Mouse (Mus musculus): Measurements from ENCODE around the gene Gm49405. TPM values are rescaled to one million over a fixed set of nuclear protein-coding genes. Genes with fewer than 3 reads are reported as not detected.

Gene Gm49405
- polyA plus RNA-seq, 1 experiment from 2014 or later = 2.7 TPM

- Histone ChIP-seq H3K4me2 (replicated peaks; ENCODE audit: low read depth, low read length) (no peak overlapping the region), H3K9me3 (ENCODE audit: control insufficient read depth, low read length) (no peaks in the 10 kb centered on the region), H3K36me3 (ENCODE audit: control insufficient read depth, insufficient read depth, low read length) (no peaks in the 10 kb centered on the region), H3K27ac (ENCODE audit: low read depth, low read length) (no peak overlapping the region), H3K27me3 (ENCODE audit: control insufficient read depth, insufficient read depth, low read length) (no peaks in the 10 kb centered on the region), H3K9ac (ENCODE audit: low read depth, low read length) (no peak overlapping the region), H3K4me1 (ENCODE audit: control insufficient read depth, insufficient read depth, low read length) (peaks cover 20% of the 10 kb centered on the region), H3K4me3 (ENCODE audit: low read length) (no peak overlapping the region)
- 72% methylated on average over 9 of the region's 9 CpGs for WGBS
- no peak for ATAC-seq (ENCODE audit: low FRiP score, low TSS enrichment)
Measured at GRCm38 (mm10) chr19:3980917-3981316, 19.5 kb upstream of the Gm49405 start.

- Histone ChIP-seq H3K9me3 (ENCODE audit: control insufficient read depth, low read length) (no peaks in the 10 kb centered on the region), H3K36me3 (ENCODE audit: control insufficient read depth, insufficient read depth, low read length) (no peaks in the 10 kb centered on the region), H3K4me2 (replicated peaks; ENCODE audit: low read depth, low read length) (no peak overlapping the region), H3K27me3 (ENCODE audit: control insufficient read depth, insufficient read depth, low read length) (no peaks in the 10 kb centered on the region), H3K27ac (ENCODE audit: low read depth, low read length) (peak overlapping the region; percentile 85; the same call in 1 of the 2 replicates), H3K4me1 (ENCODE audit: control insufficient read depth, insufficient read depth, low read length) (peaks cover 34% of the 10 kb centered on the region), H3K4me3 (ENCODE audit: low read length) (no peak overlapping the region), H3K9ac (ENCODE audit: low read depth, low read length) (no peak overlapping the region)
- ATAC-seq (ENCODE audit: low FRiP score, low TSS enrichment) = no peak
- WGBS = 33% methylated on average over 9 of the region's 9 CpGs
Measured at GRCm38 (mm10) chr19:3983527-3984200, 16.8 kb upstream of the Gm49405 start.

GRCm38 (mm10) chr19:3985261-3985681 is 15.2 kb upstream of the Gm49405 start:
- Histone ChIP-seq H3K27me3 (ENCODE audit: control insufficient read depth, insufficient read depth, low read length) (no peaks in the 10 kb centered on the region), H3K27ac (ENCODE audit: low read depth, low read length) (peak overlapping the region; percentile 85), H3K4me3 (ENCODE audit: low read length) (no peak overlapping the region), H3K9ac (ENCODE audit: low read depth, low read length) (0 out of 2 replicates have a peak overlapping the region, but pooled peaks have one; percentile 12), H3K4me1 (ENCODE audit: control insufficient read depth, insufficient read depth, low read length) (peaks cover 34% of the 10 kb centered on the region), H3K4me2 (replicated peaks; ENCODE audit: low read depth, low read length) (no peak overlapping the region), H3K9me3 (ENCODE audit: control insufficient read depth, low read length) (0 out of 2 replicates have a peak, but pooled peaks cover 3% of the 10 kb centered on the region), H3K36me3 (ENCODE audit: control insufficient read depth, insufficient read depth, low read length) (no peaks in the 10 kb centered on the region)
- ATAC-seq (ENCODE audit: low FRiP score, low TSS enrichment) = peak; percentile 80
- 6% methylated on average over 8 of the region's 8 CpGs for WGBS

- H3K4me2 ChIP-seq (replicated peaks; ENCODE audit: low read depth, low read length) = peak within 1 kb of the TSS; percentile 12; the same call in 1 of the 2 replicates
- H3K9ac ChIP-seq (ENCODE audit: low read depth, low read length) = peak within 1 kb of the TSS; percentile 45
- H3K4me1 ChIP-seq (ENCODE audit: control insufficient read depth, insufficient read depth, low read length) = peaks cover 34% of the 10 kb centered on the region
- peak; percentile 66 for ATAC-seq (ENCODE audit: low FRiP score, low TSS enrichment)
- peak within 1 kb of the TSS; percentile 85 for H3K27ac ChIP-seq (ENCODE audit: low read depth, low read length)
- H3K9me3 ChIP-seq (ENCODE audit: control insufficient read depth, low read length) = 0 out of 2 replicates have a peak, but pooled peaks cover 3% of the 10 kb centered on the region
- H3K27me3 ChIP-seq (ENCODE audit: control insufficient read depth, insufficient read depth, low read length) = no peaks in the 10 kb centered on the region
- 6% methylated on average over 8 of the region's 8 CpGs for WGBS
- no peaks in the 10 kb centered on the region for H3K36me3 ChIP-seq (ENCODE audit: control insufficient read depth, insufficient read depth, low read length)
- H3K4me3 ChIP-seq (ENCODE audit: low read length) = no peak within 1 kb of the TSS
Measured at GRCm38 (mm10) chr19:3986334-3986733, 14.1 kb upstream of the Gm49405 start, which contains the start of gene Acy3. Gene Acy3, plus strand, starts transcription at chr19:3986570.

GRCm38 (mm10) chr19:3988066-3988465 is 12.4 kb upstream of the Gm49405 start:
- H3K4me2 ChIP-seq (replicated peaks; ENCODE audit: low read depth, low read length) = no peak overlapping the region
- H3K4me3 ChIP-seq (ENCODE audit: low read length) = no peak overlapping the region
- no peak overlapping the region for H3K27ac ChIP-seq (ENCODE audit: low read depth, low read length)
- 0 out of 2 replicates have a peak, but pooled peaks cover 3% of the 10 kb centered on the region for H3K9me3 ChIP-seq (ENCODE audit: control insufficient read depth, low read length)
- WGBS = 92% methylated on average over 14 of the region's 14 CpGs
- H3K4me1 ChIP-seq (ENCODE audit: control insufficient read depth, insufficient read depth, low read length) = peaks cover 34% of the 10 kb centered on the region
- no peaks in the 10 kb centered on the region for H3K27me3 ChIP-seq (ENCODE audit: control insufficient read depth, insufficient read depth, low read length)
- H3K36me3 ChIP-seq (ENCODE audit: control insufficient read depth, insufficient read depth, low read length) = no peaks in the 10 kb centered on the region
- ATAC-seq (ENCODE audit: low FRiP score, low TSS enrichment) = no peak
- no peak overlapping the region for H3K9ac ChIP-seq (ENCODE audit: low read depth, low read length)

GRCm38 (mm10) chr19:3988750-3989149 is 11.7 kb upstream of the Gm49405 start:
- Histone ChIP-seq H3K27me3 (ENCODE audit: control insufficient read depth, insufficient read depth, low read length) (no peaks in the 10 kb centered on the region), H3K9ac (ENCODE audit: low read depth, low read length) (no peak overlapping the region), H3K4me2 (replicated peaks; ENCODE audit: low read depth, low read length) (no peak overlapping the region), H3K27ac (ENCODE audit: low read depth, low read length) (no peak overlapping the region), H3K36me3 (ENCODE audit: control insufficient read depth, insufficient read depth, low read length) (no peaks in the 10 kb centered on the region), H3K9me3 (ENCODE audit: control insufficient read depth, low read length) (0 out of 2 replicates have a peak, but pooled peaks cover 3% of the 10 kb centered on the region), H3K4me3 (ENCODE audit: low read length) (no peak overlapping the region), H3K4me1 (ENCODE audit: control insufficient read depth, insufficient read depth, low read length) (peaks cover 34% of the 10 kb centered on the region)
- no peak for ATAC-seq (ENCODE audit: low FRiP score, low TSS enrichment)
- 91% methylated on average over 4 of the region's 4 CpGs for WGBS

- H3K27ac ChIP-seq (ENCODE audit: low read depth, low read length) = no peak overlapping the region
- no peaks in the 10 kb centered on the region for H3K36me3 ChIP-seq (ENCODE audit: control insufficient read depth, insufficient read depth, low read length)
- H3K4me2 ChIP-seq (replicated peaks; ENCODE audit: low read depth, low read length) = no peak overlapping the region
- H3K9me3 ChIP-seq (ENCODE audit: control insufficient read depth, low read length) = 0 out of 2 replicates have a peak, but pooled peaks cover 3% of the 10 kb centered on the region
- H3K27me3 ChIP-seq (ENCODE audit: control insufficient read depth, insufficient read depth, low read length) = no peaks in the 10 kb centered on the region
- H3K4me1 ChIP-seq (ENCODE audit: control insufficient read depth, insufficient read depth, low read length) = peaks cover 21% of the 10 kb centered on the region
- WGBS = 15% methylated on average over 6 of the region's 6 CpGs
- no peak for ATAC-seq (ENCODE audit: low FRiP score, low TSS enrichment)
- H3K9ac ChIP-seq (ENCODE audit: low read depth, low read length) = no peak overlapping the region
- no peak overlapping the region for H3K4me3 ChIP-seq (ENCODE audit: low read length)
Measured at GRCm38 (mm10) chr19:3990804-3991203, 9.6 kb upstream of the Gm49405 start.

- ATAC-seq (ENCODE audit: low FRiP score, low TSS enrichment) = no peak
- H3K4me2 ChIP-seq (replicated peaks; ENCODE audit: low read depth, low read length) = no peak overlapping the region
- no peaks in the 10 kb centered on the region for H3K27me3 ChIP-seq (ENCODE audit: control insufficient read depth, insufficient read depth, low read length)
- H3K4me1 ChIP-seq (ENCODE audit: control insufficient read depth, insufficient read depth, low read length) = peaks cover 18% of the 10 kb centered on the region
- no peak overlapping the region for H3K9ac ChIP-seq (ENCODE audit: low read depth, low read length)
- H3K4me3 ChIP-seq (ENCODE audit: low read length) = no peak overlapping the region
- no peaks in the 10 kb centered on the region for H3K36me3 ChIP-seq (ENCODE audit: control insufficient read depth, insufficient read depth, low read length)
- 0 out of 2 replicates have a peak, but pooled peaks cover 3% of the 10 kb centered on the region for H3K9me3 ChIP-seq (ENCODE audit: control insufficient read depth, low read length)
- H3K27ac ChIP-seq (ENCODE audit: low read depth, low read length) = no peak overlapping the region
- 97% methylated on average over 3 of the region's 3 CpGs for WGBS
Measured at GRCm38 (mm10) chr19:3991562-3991961, 8.9 kb upstream of the Gm49405 start.

- Histone ChIP-seq H3K9ac (ENCODE audit: low read depth, low read length) (no peak overlapping the region), H3K9me3 (ENCODE audit: control insufficient read depth, low read length) (0 out of 2 replicates have a peak, but pooled peaks cover 3% of the 10 kb centered on the region), H3K4me1 (ENCODE audit: control insufficient read depth, insufficient read depth, low read length) (peaks cover 18% of the 10 kb centered on the region), H3K27me3 (ENCODE audit: control insufficient read depth, insufficient read depth, low read length) (no peaks in the 10 kb centered on the region), H3K36me3 (ENCODE audit: control insufficient read depth, insufficient read depth, low read length) (no peaks in the 10 kb centered on the region), H3K4me3 (ENCODE audit: low read length) (no peak overlapping the region), H3K4me2 (replicated peaks; ENCODE audit: low read depth, low read length) (no peak overlapping the region), H3K27ac (ENCODE audit: low read depth, low read length) (no peak overlapping the region)
- 93% methylated on average over 3 of the region's 3 CpGs for WGBS
- no peak for ATAC-seq (ENCODE audit: low FRiP score, low TSS enrichment)
Measured at GRCm38 (mm10) chr19:3991966-3992365, 8.5 kb upstream of the Gm49405 start.
